Mouse (Mus musculus) megakaryocyte, adult 5-6 weeks (primary cell): ENCODE measurements around the gene Aldh3b1. TPM values are rescaled to one million over a fixed set of nuclear protein-coding genes. Genes with fewer than 3 reads are reported as not detected.

Experiments
- ATAC-seq: 2 replicates; pipeline ENCODE4 v1.8.0; 2016; ENCODE audit warnings: mild to moderate bottlenecking, inconsistent platforms; ENCODE audit not compliant: poor library complexity, severe bottlenecking
- total RNA-seq, 2 experiments: library from RNA; stranded (forward) in 1 of 2; stranded (reverse) in 1 of 2; fragments of 153-499, 151-499 nt in 1 of 2; fragments of 221-1000, 200-1000 nt in 1 of 2; gene quantifications; 2 replicates each; pipeline versions ENCODE4 v1.2.3 to v1.2.4; 2015 to 2017

The Aldh3b1 gene
- total RNA-seq, 2 experiments from 2014 or later, result 48.1 to 104 TPM

- ATAC-seq, result 0 out of 2 replicates have a peak, but pooled peaks have one; percentile 45
Observed at GRCm38 (mm10) chr19:3945872-3946564, 16.4 kb upstream of the Aldh3b1 start.

GRCm38 (mm10) chr19:3942986-3943735 lies 13.6 kb upstream of the Aldh3b1 start:
- ATAC-seq, result peak; percentile 83

- no peak for ATAC-seq
Observed at GRCm38 (mm10) chr19:3942315-3942714, 12.7 kb upstream of the Aldh3b1 start.

GRCm38 (mm10) chr19:3935896-3936850 lies 6.6 kb upstream of the Aldh3b1 start:
- ATAC-seq, result peak; percentile 74

DNA sequence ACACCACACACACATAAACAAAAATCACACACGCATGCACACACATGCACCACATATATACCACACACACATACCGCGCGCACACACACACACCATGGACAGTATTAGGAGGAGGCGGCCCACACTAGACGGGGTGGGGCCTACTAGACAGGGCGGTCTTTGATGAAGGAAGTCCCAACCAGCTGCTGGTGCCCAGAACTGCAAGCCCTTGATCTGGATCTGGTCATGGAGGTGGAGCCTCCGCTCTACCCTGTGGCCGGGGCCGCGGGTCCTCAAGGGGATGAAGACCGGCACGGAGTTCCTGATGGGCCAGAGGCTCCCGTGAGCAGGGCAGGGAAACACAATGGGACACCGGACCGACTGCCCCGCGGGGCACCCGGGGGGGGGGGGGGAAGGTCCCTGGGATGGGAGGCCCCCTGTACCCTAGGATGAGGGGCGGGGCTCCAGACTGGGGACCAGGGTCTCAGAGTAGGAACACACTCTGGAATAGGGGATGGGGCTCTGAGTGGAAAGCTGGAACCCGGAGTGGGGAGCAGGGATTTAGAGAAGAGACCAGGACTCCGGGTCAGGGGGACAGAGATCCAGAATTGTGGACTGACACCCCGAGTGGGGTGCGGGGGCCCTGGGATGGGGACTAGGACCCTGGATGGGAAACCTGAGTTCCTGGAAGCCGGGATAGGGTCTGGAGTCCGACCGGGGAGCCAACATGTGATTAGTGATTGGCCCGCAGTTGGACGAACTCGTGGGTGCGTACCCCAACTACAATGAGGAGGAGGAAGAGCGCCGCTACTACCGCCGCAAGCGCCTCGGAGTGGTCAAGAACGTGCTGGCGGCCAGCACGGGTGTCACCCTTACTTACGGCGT lies 5.7 kb upstream of the Aldh3b1 start, which contains the start of gene Unc93b1:
Unc93b1 (plus strand) TSS at position 155 of the 864 bp plus-strand sequence.
- ATAC-seq, result peak; percentile 83

GRCm38 (mm10) chr19:3931716-3932115 lies 2.1 kb upstream of the Aldh3b1 start:
- ATAC-seq, result peak; percentile 38

DNA sequence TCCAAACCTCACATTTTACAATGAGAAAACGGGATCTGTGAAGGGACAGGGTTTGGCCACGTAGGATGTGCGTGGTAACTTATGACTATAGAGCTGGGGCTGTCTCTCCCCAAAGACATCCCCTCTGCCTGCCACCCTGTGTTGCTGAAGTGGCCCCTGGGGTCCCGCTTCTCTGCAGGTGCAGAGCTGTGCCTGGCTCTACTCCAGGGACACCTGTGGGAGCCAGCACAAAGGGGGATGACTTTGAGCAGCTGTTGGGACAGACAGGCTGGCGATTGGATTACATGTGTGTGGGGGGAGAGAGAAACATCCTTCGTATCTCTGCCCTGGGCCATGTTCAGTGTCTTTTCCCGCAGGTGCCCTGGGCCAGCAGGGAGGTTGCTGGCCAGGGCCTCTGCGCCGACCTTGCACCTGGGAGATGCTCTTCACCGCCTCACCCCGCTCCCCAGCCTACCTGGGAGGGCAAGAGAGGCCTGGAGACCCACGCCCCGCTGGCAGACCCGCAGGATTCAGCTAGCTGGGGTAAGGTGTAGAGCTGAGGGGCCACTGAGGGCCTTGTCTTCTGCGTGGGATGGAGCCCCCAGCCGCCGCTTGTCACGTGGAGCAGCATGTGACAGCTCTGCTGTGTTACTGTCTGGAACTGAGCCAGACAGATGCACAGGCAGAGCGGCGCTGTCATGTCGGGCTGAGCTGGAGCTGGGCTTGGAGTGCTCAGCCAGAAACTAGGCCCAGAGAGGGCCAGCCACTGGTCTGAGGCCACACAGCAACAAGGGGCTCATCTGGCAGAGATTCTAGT lies 852 bp upstream of the Aldh3b1 start:
- no peak for ATAC-seq

DNA sequence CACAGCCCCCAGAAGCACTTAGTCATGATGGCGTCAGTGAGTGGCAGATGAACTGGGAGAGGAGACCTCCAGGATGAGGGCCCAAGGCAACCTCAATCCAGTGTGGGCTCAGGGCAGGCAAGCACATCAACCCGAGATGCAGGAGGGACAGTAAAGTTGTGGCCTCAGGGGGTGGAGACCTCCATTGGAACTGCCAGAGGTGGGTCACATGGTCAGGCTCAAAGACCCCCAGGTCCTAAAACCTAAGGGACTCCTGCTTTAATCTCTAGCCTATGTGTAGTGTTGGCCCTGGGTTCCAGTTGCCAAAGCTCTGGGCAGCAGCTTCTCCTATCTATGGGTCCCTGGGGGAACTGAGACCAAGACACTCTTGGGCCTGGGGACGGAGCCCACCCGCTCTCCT lies 829 bp downstream of the Aldh3b1 start:
- ATAC-seq, result no peak

DNA sequence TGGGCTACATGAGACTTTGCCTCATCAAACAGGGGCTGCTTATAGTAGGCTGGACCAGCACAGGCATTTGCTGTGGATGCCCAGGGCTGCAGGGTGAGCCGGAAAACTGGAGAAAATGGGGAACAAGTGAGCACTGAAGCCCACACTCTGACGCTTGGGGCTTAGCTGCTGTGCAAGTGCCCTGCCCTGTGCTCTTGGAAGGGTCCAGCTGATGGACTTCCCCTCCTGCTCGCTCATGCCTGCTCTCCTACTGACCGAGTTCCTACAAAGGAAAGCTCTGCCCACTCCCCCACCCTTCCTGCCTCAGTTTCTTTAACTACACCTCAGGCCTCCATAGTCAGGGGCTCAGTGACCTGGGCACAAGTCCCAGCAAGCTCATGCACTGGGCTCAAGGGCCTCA lies 1.6 kb downstream of the Aldh3b1 start:
- 0 out of 2 replicates have a peak, but pooled peaks have one; percentile 12 for ATAC-seq

DNA sequence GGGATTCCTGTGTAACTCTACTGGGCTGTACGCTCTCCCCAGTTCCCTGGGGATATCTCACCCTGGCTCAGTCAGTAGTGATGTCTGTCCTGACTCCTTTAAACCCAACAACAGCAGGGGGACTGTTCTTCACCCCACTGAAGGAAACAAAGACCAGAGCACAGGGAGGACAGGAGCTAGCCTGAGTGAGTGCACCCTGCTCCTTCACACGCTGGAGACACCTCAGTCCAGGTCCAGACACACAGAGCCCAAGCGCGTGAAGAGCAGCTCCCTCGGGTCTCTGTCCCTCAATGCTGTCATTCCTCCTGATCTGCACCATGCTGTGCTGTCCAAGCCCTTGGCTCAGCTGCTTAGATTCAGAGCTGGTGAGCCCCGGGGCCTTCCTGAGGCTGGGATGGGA lies 2.9 kb downstream of the Aldh3b1 start:
- ATAC-seq, result no peak

GRCm38 (mm10) chr19:3926279-3926678 lies 3.3 kb downstream of the Aldh3b1 start:
- ATAC-seq, result no peak

- ATAC-seq, result no peak
Observed at GRCm38 (mm10) chr19:3925859-3926258, 3.7 kb downstream of the Aldh3b1 start.

- no peak for ATAC-seq
Observed at GRCm38 (mm10) chr19:3924868-3925267, 4.7 kb downstream of the Aldh3b1 start.

GRCm38 (mm10) chr19:3924190-3924589 lies 5.4 kb downstream of the Aldh3b1 start:
- no peak for ATAC-seq

DNA sequence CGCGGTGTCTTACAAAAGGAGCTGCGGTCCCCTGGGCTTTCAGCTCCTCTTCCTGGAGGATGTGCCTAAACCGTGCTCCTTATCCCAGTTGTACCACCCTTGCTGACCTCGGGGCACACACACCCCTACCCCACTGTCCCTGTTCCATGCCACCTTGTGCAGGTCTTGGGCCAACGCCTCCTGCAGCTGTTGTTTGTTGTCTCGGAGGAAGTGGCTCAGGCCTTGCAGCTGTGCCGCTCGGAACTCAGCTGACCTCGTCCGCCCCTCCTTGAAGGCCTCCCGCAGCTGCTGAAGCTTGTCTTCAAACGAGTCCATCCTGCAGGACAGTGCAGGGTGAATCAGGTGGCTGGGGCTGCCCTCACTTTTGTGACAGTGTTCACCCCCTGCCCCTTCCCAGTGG lies 6.0 kb downstream of the Aldh3b1 start:
- ATAC-seq, result peak; percentile 52

DNA sequence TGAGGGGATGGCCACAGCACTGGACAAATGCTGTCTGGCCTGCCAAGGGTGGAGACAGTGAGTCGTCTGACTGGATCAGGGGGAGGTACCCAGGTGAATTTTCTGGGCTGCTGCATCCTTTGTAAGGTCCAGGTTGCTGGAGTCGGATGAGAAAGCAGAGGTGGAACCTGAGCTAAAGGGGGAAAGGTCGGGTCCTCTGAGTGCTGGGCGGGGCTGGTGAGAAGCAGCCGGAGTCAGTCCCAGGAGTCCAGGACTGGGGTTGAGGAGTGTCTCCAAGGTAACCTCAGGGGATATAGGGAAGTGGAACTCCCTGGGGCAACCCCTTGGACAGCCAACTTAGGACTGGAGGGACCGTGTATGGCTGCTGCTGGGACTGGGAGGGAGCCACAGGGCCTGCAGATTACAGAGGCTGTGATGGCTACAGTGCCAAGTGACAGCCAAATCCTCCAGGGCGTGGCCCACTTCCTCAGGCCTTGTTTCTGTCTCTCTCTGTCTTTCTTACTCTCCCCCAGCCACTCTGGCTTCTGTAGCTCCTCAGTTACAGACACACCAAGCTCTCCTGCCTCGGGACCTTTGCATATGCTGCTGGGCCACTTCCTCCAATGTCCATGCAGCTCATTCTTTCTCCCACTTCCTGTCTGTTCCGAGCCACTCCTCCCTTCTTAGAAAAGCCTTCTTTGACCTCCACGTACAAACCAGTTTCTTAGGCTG lies 6.8 kb downstream of the Aldh3b1 start:
- ATAC-seq, result peak; percentile 62

DNA sequence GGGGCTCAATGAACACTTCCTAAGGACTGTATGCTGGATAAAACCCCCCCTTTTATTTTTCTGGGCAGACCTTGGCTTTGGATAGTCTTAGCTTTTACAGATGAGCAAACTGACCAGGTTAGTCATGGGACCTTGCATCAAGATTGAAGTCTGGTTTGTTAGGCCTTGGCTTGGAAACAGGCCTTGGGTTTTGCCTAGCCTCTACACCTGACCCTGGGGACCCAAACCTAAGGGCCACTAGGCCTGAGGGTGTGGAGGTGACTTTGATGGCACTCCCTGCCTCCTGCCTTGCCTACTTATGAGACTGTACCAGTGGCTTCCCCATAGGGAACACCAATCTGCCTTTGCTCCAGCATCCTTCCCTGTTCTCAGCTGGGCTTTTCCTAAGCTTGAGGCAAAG lies 9.7 kb downstream of the Aldh3b1 start:
- no peak for ATAC-seq

- ATAC-seq, result no peak
Observed at GRCm38 (mm10) chr19:3916727-3917126, 12.9 kb downstream of the Aldh3b1 start.

- ATAC-seq, result peak; percentile 23; the same call in 1 of the 2 replicates
Observed at GRCm38 (mm10) chr19:3914535-3914934, 15.1 kb downstream of the Aldh3b1 start.
